Mouse (Mus musculus): ENCODE measurements around the gene Usp29. TPM values are rescaled to one million over a fixed set of nuclear protein-coding genes. Genes with fewer than 3 reads are reported as not detected.

Gene Usp29
- total and polyA plus RNA-seq, 2 experiments from 2014 or later = 2.2 to 3.2 TPM

DNA sequence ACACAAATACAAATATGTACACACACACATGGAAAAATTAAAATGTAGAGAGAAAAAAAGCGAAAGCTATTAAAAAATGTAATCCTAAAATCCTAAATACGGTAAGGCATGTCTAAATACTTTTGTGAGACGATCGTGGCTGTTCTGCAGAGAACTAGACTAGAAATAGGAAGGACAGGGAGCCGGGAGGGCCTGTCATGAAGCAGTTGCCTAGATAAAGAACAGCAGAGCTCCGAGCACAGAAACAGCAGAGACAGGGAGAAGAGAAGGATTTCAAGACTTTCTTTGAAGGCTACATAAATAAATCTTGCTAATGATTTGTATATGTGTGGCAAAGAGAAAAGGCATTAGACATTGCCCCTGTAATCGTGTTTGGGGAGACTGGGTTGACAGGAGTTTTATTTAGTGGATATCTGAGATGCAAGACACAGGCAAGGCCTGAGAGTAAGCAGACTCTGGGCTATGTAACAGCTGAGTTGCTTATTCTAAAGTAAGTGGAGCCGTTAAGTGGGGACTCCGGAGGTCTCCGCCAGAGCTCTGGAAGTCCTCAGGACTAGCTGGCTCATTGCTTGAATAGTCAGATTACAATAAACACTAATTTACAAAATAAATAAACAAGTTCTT lies 14.0 kb downstream of the Usp29 start:
- Histone ChIP-seq H3K27ac (ENCODE audit: low read depth) (peak overlapping the region; percentile 30; the same call in 1 of the 2 replicates), H3K4me1 (ENCODE audit: control insufficient read depth, insufficient read depth) (no peaks in the 10 kb centered on the region), H3K4me2 (ENCODE audit: low read depth, low read length) (no peak overlapping the region), H3K4me3 (ENCODE audit: low read depth, low read length) (no peak overlapping the region), H3K9me3 (replicated peaks; ENCODE audit: control insufficient read depth, low read length) (no peaks in the 10 kb centered on the region), H3K9ac (replicated peaks; ENCODE audit: low read depth, low read length) (no peak overlapping the region), H3K36me3 (replicated peaks; ENCODE audit: control insufficient read depth, insufficient read depth, low read length) (no peaks in the 10 kb centered on the region), H3K27me3 (ENCODE audit: control insufficient read depth, insufficient read depth, low read length) (no peaks in the 10 kb centered on the region)
- no peak for DNase-seq (ENCODE audit: low spot score)
- 24% methylated on average over 10 of the region's 10 CpGs for WGBS
- TF ChIP-seq CTCF (IDR thresholded peaks at IDR 0.05; ENCODE audit: low read depth) (no peak), EP300 (IDR thresholded peaks at IDR 0.05; ENCODE audit: low read depth) (no peak)
- ATAC-seq (ENCODE audit: insufficient read depth, low read depth) = no peak

DNA sequence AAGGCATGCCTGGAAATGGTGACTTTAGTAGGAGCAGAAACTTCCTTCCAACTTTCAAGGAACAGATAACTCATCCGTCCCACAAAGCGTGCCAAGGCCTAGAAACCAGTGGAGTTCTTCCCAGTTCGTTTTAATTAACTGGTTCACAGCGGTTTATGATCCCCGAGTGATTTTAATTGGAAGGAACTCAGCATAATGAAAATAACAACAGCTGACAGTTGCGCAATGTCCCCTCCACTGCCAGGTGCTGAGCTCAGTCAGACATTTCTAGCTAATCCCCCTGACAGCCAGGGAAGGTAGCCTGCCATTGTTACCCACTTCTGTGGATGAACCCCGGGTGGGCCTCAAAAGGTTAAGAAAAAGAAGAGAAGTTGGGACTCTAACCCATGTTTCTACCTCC lies 18.8 kb downstream of the Usp29 start:
- Histone ChIP-seq H3K27ac (ENCODE audit: low read depth) (no peak overlapping the region), H3K9me3 (replicated peaks; ENCODE audit: control insufficient read depth, low read length) (no peaks in the 10 kb centered on the region), H3K9ac (replicated peaks; ENCODE audit: low read depth, low read length) (no peak overlapping the region), H3K36me3 (replicated peaks; ENCODE audit: control insufficient read depth, insufficient read depth, low read length) (no peaks in the 10 kb centered on the region), H3K27me3 (ENCODE audit: control insufficient read depth, insufficient read depth, low read length) (no peaks in the 10 kb centered on the region), H3K4me2 (ENCODE audit: low read depth, low read length) (no peak overlapping the region), H3K4me1 (ENCODE audit: control insufficient read depth, insufficient read depth) (no peaks in the 10 kb centered on the region), H3K4me3 (ENCODE audit: low read depth, low read length) (no peak overlapping the region)
- TF ChIP-seq CTCF (IDR thresholded peaks at IDR 0.05; ENCODE audit: low read depth) (no peak), EP300 (IDR thresholded peaks at IDR 0.05; ENCODE audit: low read depth) (no peak)
- 64% methylated on average over 7 of the region's 7 CpGs for WGBS
- ATAC-seq (ENCODE audit: insufficient read depth, low read depth) = no peak
- DNase-seq (ENCODE audit: low spot score) = no peak

DNA sequence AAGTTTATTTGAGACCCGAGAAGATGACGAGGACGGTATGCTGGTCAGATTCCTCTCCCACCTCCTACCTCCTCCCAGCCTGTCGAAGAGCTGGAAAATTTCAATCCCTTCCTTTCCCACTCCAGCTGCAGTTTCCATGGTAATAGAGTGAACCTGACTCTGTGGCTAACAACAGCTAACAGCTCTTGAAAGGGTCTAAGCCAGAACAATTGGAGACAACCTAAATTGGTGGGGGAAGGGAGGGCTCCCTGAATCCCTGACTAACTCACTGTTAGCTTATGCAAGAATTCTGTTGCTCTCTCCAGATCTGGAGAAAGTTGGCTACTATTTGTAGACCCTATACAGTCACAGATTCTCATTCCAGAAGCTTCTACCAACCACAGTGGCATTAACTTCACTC lies 23.1 kb downstream of the Usp29 start:
- Histone ChIP-seq H3K27ac (ENCODE audit: low read depth) (no peak overlapping the region), H3K27me3 (ENCODE audit: control insufficient read depth, insufficient read depth, low read length) (no peaks in the 10 kb centered on the region), H3K4me1 (ENCODE audit: control insufficient read depth, insufficient read depth) (no peaks in the 10 kb centered on the region), H3K4me3 (ENCODE audit: low read depth, low read length) (no peak overlapping the region), H3K9ac (replicated peaks; ENCODE audit: low read depth, low read length) (no peak overlapping the region), H3K9me3 (replicated peaks; ENCODE audit: control insufficient read depth, low read length) (no peaks in the 10 kb centered on the region), H3K36me3 (replicated peaks; ENCODE audit: control insufficient read depth, insufficient read depth, low read length) (no peaks in the 10 kb centered on the region), H3K4me2 (ENCODE audit: low read depth, low read length) (no peak overlapping the region)
- 41% methylated on average over 4 of the region's 4 CpGs for WGBS
- DNase-seq (ENCODE audit: low spot score) (no peak), ATAC-seq (ENCODE audit: insufficient read depth, low read depth) (no peak)
- TF ChIP-seq EP300 (IDR thresholded peaks at IDR 0.05; ENCODE audit: low read depth) = no peak
- no peak for TF ChIP-seq CTCF (IDR thresholded peaks at IDR 0.05; ENCODE audit: low read depth)

DNA sequence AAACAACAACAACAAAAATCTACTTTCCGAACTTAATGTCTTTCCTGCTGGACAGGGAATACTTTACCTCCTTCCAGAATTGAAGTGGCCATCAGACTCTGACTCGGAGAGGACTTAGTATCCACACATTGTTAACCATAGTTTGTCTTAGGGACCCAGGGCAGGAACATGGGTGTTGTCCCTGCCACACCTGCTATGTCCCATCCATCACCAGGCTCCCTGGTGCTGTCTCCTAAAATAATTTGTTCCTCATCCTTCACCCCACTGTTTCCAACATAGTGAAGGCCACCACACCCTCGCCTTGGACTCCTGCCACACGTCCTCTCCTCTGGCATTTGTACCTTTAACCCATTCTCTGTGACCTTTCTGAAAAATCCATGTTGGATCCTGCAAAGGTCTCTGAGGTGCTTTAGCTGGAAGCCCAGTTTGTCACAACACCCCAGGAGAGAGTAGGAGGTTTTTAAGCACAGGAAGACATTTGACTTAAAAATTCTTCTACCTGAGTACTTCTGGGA lies 26.5 kb downstream of the Usp29 start:
- Histone ChIP-seq H3K27ac (ENCODE audit: low read depth) (no peak overlapping the region), H3K9me3 (replicated peaks; ENCODE audit: control insufficient read depth, low read length) (no peaks in the 10 kb centered on the region), H3K9ac (replicated peaks; ENCODE audit: low read depth, low read length) (no peak overlapping the region), H3K36me3 (replicated peaks; ENCODE audit: control insufficient read depth, insufficient read depth, low read length) (no peaks in the 10 kb centered on the region), H3K4me3 (ENCODE audit: low read depth, low read length) (no peak overlapping the region), H3K4me1 (ENCODE audit: control insufficient read depth, insufficient read depth) (no peaks in the 10 kb centered on the region), H3K27me3 (ENCODE audit: control insufficient read depth, insufficient read depth, low read length) (no peaks in the 10 kb centered on the region), H3K4me2 (ENCODE audit: low read depth, low read length) (no peak overlapping the region)
- no peak for ATAC-seq (ENCODE audit: insufficient read depth, low read depth)
- WGBS = 61% methylated on average over 4 of the region's 4 CpGs
- no peak for TF ChIP-seq EP300 (IDR thresholded peaks at IDR 0.05; ENCODE audit: low read depth)
- TF ChIP-seq CTCF (IDR thresholded peaks at IDR 0.05; ENCODE audit: low read depth) = no peak
- DNase-seq (ENCODE audit: low spot score) = no peak

DNA sequence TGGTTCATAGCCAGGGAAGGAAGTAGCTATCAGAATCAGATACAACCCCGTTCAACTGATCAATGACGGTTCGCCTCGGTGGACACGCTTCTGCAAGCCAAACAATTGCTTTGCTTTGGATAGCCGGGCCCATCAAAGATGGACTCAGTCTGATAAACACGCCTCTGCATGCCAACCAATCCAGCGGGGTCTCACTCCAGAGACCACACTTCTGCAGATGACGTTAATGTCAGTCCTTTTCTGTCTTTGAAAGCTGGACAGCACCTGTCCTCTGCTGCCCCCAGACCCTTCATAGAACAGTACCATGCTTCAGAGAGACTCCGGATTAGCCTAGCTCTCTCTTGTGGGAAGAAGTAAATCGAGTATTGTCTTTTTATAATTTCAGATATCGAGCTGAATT lies 29.3 kb downstream of the Usp29 start:
- WGBS = 65% methylated on average over 12 of the region's 12 CpGs
- no peak overlapping the region for H3K9ac ChIP-seq (replicated peaks; ENCODE audit: low read depth, low read length)
- H3K9me3 ChIP-seq (replicated peaks; ENCODE audit: control insufficient read depth, low read length) = no peaks in the 10 kb centered on the region
- H3K36me3 ChIP-seq (replicated peaks; ENCODE audit: control insufficient read depth, insufficient read depth, low read length) = no peaks in the 10 kb centered on the region
- no peak overlapping the region for H3K27ac ChIP-seq (ENCODE audit: low read depth)
- no peaks in the 10 kb centered on the region for H3K27me3 ChIP-seq (ENCODE audit: control insufficient read depth, insufficient read depth, low read length)
- TF ChIP-seq CTCF (IDR thresholded peaks at IDR 0.05; ENCODE audit: low read depth) (no peak), EP300 (IDR thresholded peaks at IDR 0.05; ENCODE audit: low read depth) (no peak)
- H3K4me3 ChIP-seq (ENCODE audit: low read depth, low read length) = no peak overlapping the region
- DNase-seq (ENCODE audit: low spot score) (no peak), ATAC-seq (ENCODE audit: insufficient read depth, low read depth) (no peak)
- no peak overlapping the region for H3K4me2 ChIP-seq (ENCODE audit: low read depth, low read length)
- H3K4me1 ChIP-seq (ENCODE audit: control insufficient read depth, insufficient read depth) = no peaks in the 10 kb centered on the region

DNA sequence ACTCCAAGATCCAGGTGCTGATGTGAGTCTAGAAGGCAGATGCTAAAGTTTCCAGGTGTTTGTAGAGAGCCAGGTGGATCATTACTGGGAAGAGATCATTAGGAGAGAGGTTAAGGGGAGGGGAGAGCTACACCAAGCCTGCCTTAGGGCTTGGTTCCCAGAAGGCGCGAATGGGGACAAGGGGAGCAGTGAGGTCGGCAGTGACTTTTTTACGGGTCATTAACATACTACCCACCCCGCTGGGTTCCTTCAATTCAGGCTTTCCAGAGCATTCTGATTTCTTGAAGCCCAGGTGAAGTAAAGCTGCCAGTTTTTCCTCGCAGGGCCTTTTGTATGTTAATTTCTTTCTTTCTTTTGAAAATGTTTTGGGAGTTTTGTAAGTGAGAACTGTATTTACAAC lies 29.8 kb downstream of the Usp29 start:
- no peak for ATAC-seq (ENCODE audit: insufficient read depth, low read depth)

More for the DNA sequence above, 29.8 kb downstream of the Usp29 start:
- no peak overlapping the region for H3K4me2 ChIP-seq (ENCODE audit: low read depth, low read length)
- WGBS = 71% methylated on average over 6 of the region's 6 CpGs
- no peak for TF ChIP-seq CTCF (IDR thresholded peaks at IDR 0.05; ENCODE audit: low read depth)
- no peak for TF ChIP-seq EP300 (IDR thresholded peaks at IDR 0.05; ENCODE audit: low read depth)
- no peaks in the 10 kb centered on the region for H3K4me1 ChIP-seq (ENCODE audit: control insufficient read depth, insufficient read depth)
- no peaks in the 10 kb centered on the region for H3K36me3 ChIP-seq (replicated peaks; ENCODE audit: control insufficient read depth, insufficient read depth, low read length)
- H3K9ac ChIP-seq (replicated peaks; ENCODE audit: low read depth, low read length) = no peak overlapping the region
- no peak overlapping the region for H3K4me3 ChIP-seq (ENCODE audit: low read depth, low read length)
- H3K27me3 ChIP-seq (ENCODE audit: control insufficient read depth, insufficient read depth, low read length) = no peaks in the 10 kb centered on the region
- no peak overlapping the region for H3K27ac ChIP-seq (ENCODE audit: low read depth)
- no peaks in the 10 kb centered on the region for H3K9me3 ChIP-seq (replicated peaks; ENCODE audit: control insufficient read depth, low read length)
- no peak for DNase-seq (ENCODE audit: low spot score)
